Mouse (Mus musculus): ENCODE results near the gene Noct. TPM values are rescaled to one million over a fixed set of nuclear protein-coding genes. Genes with fewer than 3 reads are reported as not detected.
A peak's percentile ranks its signal among the peaks of the same experiment; 100 is the strongest.

The Noct gene
- polyA plus RNA-seq, 1 experiment from 2014 or later: 7.0 TPM

DNA sequence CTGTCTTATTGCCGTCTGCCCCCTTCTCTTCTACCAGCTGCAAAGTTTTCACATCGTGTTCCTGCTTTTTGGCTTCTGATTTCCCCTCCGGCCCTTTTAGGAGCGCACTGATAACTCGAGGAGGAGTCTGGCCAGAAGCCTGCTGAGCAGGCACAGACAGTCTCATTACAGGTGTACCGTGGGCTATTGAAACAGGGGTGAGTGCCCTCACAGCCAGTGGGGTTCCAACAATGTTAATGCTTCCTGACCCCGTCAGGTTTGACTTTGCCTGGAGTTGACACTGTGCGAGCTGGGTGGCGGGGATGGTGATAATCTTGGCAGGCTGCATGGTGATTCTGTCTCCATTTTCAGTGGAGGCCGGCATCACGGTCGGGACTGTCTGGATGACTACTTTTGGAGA is 32.2 kb downstream of the Noct start:
- 90% methylated on average over 12 of the region's 12 CpGs for WGBS
- no peaks in the 10 kb centered on the region for H3K27me3 ChIP-seq (replicated peaks; ENCODE audit: control insufficient read depth, insufficient read depth, low read length)
- H3K27ac ChIP-seq (ENCODE audit: low read depth): no peak overlapping the region
- peaks cover 85% of the 10 kb centered on the region for H3K36me3 ChIP-seq (ENCODE audit: control insufficient read depth, insufficient read depth, low read length)
- no peak overlapping the region for H3K9ac ChIP-seq (ENCODE audit: low read length)
- H3K4me3 ChIP-seq (ENCODE audit: low read depth, low read length): no peak overlapping the region
- H3K4me1 ChIP-seq (replicated peaks; ENCODE audit: control insufficient read depth, insufficient read depth, low read length): no peaks in the 10 kb centered on the region
- ATAC-seq (replicated peaks; ENCODE audit: low FRiP score, low TSS enrichment, low read depth) (no peak), DNase-seq (ENCODE audit: low spot score) (peak; percentile 24)
- H3K9me3 ChIP-seq (ENCODE audit: control insufficient read depth, low read length): no peaks in the 10 kb centered on the region
- no peak overlapping the region for H3K4me2 ChIP-seq (ENCODE audit: low read length)

GRCm38 (mm10) chr3:51258070-51258469 is 33.8 kb downstream of the Noct start:
- Histone ChIP-seq H3K4me1 (replicated peaks; ENCODE audit: control insufficient read depth, insufficient read depth, low read length) (no peaks in the 10 kb centered on the region), H3K9ac (ENCODE audit: low read length) (no peak overlapping the region), H3K4me3 (ENCODE audit: low read depth, low read length) (no peak overlapping the region), H3K9me3 (ENCODE audit: control insufficient read depth, low read length) (no peaks in the 10 kb centered on the region), H3K27me3 (replicated peaks; ENCODE audit: control insufficient read depth, insufficient read depth, low read length) (no peaks in the 10 kb centered on the region), H3K27ac (ENCODE audit: low read depth) (no peak overlapping the region), H3K36me3 (ENCODE audit: control insufficient read depth, insufficient read depth, low read length) (peaks cover 95% of the 10 kb centered on the region), H3K4me2 (ENCODE audit: low read length) (no peak overlapping the region)
- 95% methylated on average over 5 of the region's 5 CpGs for WGBS
- ATAC-seq (replicated peaks; ENCODE audit: low FRiP score, low TSS enrichment, low read depth): no peak
- no peak for DNase-seq (ENCODE audit: low spot score)

GRCm38 (mm10) chr3:51262942-51263341 is 38.7 kb downstream of the Noct start:
- no peaks in the 10 kb centered on the region for H3K27me3 ChIP-seq (replicated peaks; ENCODE audit: control insufficient read depth, insufficient read depth, low read length)
- DNase-seq (ENCODE audit: low spot score) (no peak), ATAC-seq (replicated peaks; ENCODE audit: low FRiP score, low TSS enrichment, low read depth) (no peak)
- no peak overlapping the region for H3K9ac ChIP-seq (ENCODE audit: low read length)
- WGBS: 69% methylated on average over 8 of the region's 8 CpGs
- no peak overlapping the region for H3K4me2 ChIP-seq (ENCODE audit: low read length)
- H3K4me1 ChIP-seq (replicated peaks; ENCODE audit: control insufficient read depth, insufficient read depth, low read length): no peaks in the 10 kb centered on the region
- H3K4me3 ChIP-seq (ENCODE audit: low read depth, low read length): no peak overlapping the region
- no peak overlapping the region for H3K27ac ChIP-seq (ENCODE audit: low read depth)
- no peaks in the 10 kb centered on the region for H3K9me3 ChIP-seq (ENCODE audit: control insufficient read depth, low read length)
- peaks cover 82% of the 10 kb centered on the region for H3K36me3 ChIP-seq (ENCODE audit: control insufficient read depth, insufficient read depth, low read length)

- ATAC-seq (replicated peaks; ENCODE audit: low FRiP score, low TSS enrichment, low read depth): no peak
- no peaks in the 10 kb centered on the region for H3K9me3 ChIP-seq (ENCODE audit: control insufficient read depth, low read length)
- H3K4me3 ChIP-seq (ENCODE audit: low read depth, low read length): no peak overlapping the region
- 66% methylated on average over 12 of the region's 12 CpGs for WGBS
- DNase-seq (ENCODE audit: low spot score): no peak
- no peak overlapping the region for H3K4me2 ChIP-seq (ENCODE audit: low read length)
- peaks cover 31% of the 10 kb centered on the region for H3K36me3 ChIP-seq (ENCODE audit: control insufficient read depth, insufficient read depth, low read length)
- peak overlapping the region; percentile 67 for H3K27ac ChIP-seq (ENCODE audit: low read depth)
- no peaks in the 10 kb centered on the region for H3K27me3 ChIP-seq (replicated peaks; ENCODE audit: control insufficient read depth, insufficient read depth, low read length)
- H3K9ac ChIP-seq (ENCODE audit: low read length): no peak overlapping the region
- no peaks in the 10 kb centered on the region; the same call in 1 of the 2 replicates for H3K4me1 ChIP-seq (replicated peaks; ENCODE audit: control insufficient read depth, insufficient read depth, low read length)
These were observed 44.2 kb downstream of the Noct start for GRCm38 (mm10) chr3:51268434-51268833.

DNA sequence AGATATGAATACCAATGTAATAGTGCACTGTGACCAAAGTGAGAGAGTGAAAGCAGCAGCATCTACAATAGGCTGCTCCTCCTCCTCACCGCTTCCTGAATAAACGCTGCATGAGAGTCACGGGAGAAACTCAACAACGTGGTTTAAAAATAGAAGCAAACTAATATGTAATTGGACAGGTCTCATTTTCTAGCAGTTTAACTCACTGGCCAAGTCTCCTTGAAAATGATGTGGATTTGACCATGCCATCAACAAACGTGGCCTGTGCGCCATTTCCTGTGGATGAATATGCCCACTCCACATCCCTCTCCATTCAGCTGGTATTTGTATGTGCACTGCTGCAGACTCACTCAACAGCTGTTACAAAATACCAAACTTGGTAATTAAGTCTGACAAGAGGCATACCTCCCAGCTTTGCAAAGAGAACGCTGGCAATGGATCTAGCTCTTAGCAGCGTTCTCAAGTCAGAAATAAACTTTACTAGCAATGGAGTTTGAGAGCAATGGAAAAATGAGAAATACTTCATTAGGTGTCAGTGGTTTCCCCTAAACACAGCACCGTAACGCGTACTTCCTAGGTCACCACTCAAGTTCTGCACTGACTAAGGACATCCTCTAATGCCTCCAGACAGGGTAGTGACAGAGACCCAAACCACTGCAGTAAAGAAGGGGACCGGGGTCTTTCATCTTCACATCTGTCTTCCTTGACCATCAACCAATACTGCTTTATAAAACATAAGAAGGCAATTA is 46.0 kb downstream of the Noct start:
- 0 out of 2 replicates have a peak overlapping the region, but pooled peaks have one; percentile 33 for H3K27ac ChIP-seq (ENCODE audit: low read depth)
- no peak overlapping the region for H3K9ac ChIP-seq (ENCODE audit: low read length)
- WGBS: 62% methylated on average over 12 of the region's 12 CpGs
- DNase-seq (ENCODE audit: low spot score) (peak; percentile 45), ATAC-seq (replicated peaks; ENCODE audit: low FRiP score, low TSS enrichment, low read depth) (no peak)
- H3K9me3 ChIP-seq (ENCODE audit: control insufficient read depth, low read length): no peaks in the 10 kb centered on the region
- H3K4me1 ChIP-seq (replicated peaks; ENCODE audit: control insufficient read depth, insufficient read depth, low read length): peaks cover 5% of the 10 kb centered on the region
- no peak overlapping the region for H3K4me2 ChIP-seq (ENCODE audit: low read length)
- H3K36me3 ChIP-seq (ENCODE audit: control insufficient read depth, insufficient read depth, low read length): peaks cover 13% of the 10 kb centered on the region; the same call in 1 of the 2 replicates
- no peaks in the 10 kb centered on the region for H3K27me3 ChIP-seq (replicated peaks; ENCODE audit: control insufficient read depth, insufficient read depth, low read length)
- no peak overlapping the region for H3K4me3 ChIP-seq (ENCODE audit: low read depth, low read length)

DNA sequence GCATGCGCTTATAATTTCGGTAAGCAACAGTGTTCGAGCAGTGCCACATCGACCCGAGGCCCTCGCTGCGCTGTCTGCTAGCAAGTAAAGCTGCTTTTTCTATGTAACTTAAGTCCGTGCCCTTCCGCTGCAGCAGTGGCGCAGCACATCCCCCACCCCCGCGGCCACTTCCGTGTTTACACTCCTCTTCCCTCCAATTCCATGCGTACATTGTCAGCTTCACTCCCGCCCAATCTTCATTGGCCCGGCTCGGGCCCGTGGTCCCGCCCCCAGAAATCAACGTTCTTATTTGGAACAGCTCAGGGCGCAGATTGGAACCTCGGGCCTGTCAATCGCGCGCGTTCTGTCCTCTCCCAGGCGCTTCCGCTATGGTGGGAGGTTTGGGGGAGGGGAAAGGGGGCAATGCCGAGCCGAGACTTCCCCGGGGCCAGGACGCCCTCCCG is 51.7 kb downstream of the Noct start:
- H3K9ac ChIP-seq (ENCODE audit: low read length): peak overlapping the region; percentile 96
- H3K27ac ChIP-seq (ENCODE audit: low read depth): peak overlapping the region; percentile 99
- H3K9me3 ChIP-seq (ENCODE audit: control insufficient read depth, low read length): no peaks in the 10 kb centered on the region
- H3K4me2 ChIP-seq (ENCODE audit: low read length): peak overlapping the region; percentile 79
- H3K4me3 ChIP-seq (ENCODE audit: low read depth, low read length): peak overlapping the region; percentile 92
- peak; percentile 95 for DNase-seq (ENCODE audit: low spot score)
- H3K27me3 ChIP-seq (replicated peaks; ENCODE audit: control insufficient read depth, insufficient read depth, low read length): no peaks in the 10 kb centered on the region
- 0% methylated on average over 33 of the region's 33 CpGs for WGBS
- ATAC-seq (replicated peaks; ENCODE audit: low FRiP score, low TSS enrichment, low read depth): peak; percentile 96
- H3K4me1 ChIP-seq (replicated peaks; ENCODE audit: control insufficient read depth, insufficient read depth, low read length): peaks cover 12% of the 10 kb centered on the region
- H3K36me3 ChIP-seq (ENCODE audit: control insufficient read depth, insufficient read depth, low read length): no peaks in the 10 kb centered on the region

DNA sequence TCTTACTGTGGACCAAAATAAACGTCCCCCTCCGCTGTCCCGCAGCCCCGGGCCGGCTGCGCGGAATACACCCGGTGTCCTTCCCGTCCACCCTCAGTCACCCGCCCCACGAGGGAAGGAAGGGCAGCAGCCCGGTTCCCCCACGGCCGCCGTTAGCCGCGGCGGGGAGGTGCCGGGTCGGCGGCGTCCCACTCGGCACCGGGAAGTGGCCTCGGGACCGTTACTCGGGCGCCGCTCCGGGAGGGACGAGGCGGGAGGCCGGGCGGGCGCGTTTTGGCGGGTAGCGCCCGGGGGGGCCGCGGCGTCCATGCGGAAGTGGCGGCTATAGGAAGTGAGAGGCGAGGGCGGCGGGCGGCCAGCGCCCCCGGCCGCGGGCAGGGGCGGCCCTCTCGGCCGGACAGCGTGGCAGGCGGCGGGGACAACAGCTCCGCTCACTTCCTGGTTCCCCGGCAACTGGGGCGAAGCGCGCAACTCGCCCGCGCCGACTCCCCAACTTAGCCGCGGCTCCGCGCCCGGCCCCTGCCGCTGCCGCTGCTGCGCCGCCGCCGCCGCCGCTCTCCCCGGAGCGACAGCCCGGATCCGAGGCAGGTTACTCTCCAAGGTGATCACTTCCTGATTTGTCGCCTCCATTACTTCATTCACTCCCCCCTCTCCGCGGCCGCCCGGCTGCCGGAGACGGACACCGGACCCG is 52.3 kb downstream of the Noct start:
- peak overlapping the region; percentile 96 for H3K9ac ChIP-seq (ENCODE audit: low read length)
- ATAC-seq (replicated peaks; ENCODE audit: low FRiP score, low TSS enrichment, low read depth) (peak; percentile 63), DNase-seq (ENCODE audit: low spot score) (no peak)
- peak overlapping the region; percentile 92 for H3K4me3 ChIP-seq (ENCODE audit: low read depth, low read length)
- H3K9me3 ChIP-seq (ENCODE audit: control insufficient read depth, low read length): no peaks in the 10 kb centered on the region
- H3K4me2 ChIP-seq (ENCODE audit: low read length): peak overlapping the region; percentile 79
- under 1% methylated on average over 71 of the region's 93 CpGs for WGBS
- H3K27me3 ChIP-seq (replicated peaks; ENCODE audit: control insufficient read depth, insufficient read depth, low read length): no peaks in the 10 kb centered on the region
- H3K4me1 ChIP-seq (replicated peaks; ENCODE audit: control insufficient read depth, insufficient read depth, low read length): peaks cover 12% of the 10 kb centered on the region
- peak overlapping the region; percentile 99 for H3K27ac ChIP-seq (ENCODE audit: low read depth)
- H3K36me3 ChIP-seq (ENCODE audit: control insufficient read depth, insufficient read depth, low read length): no peaks in the 10 kb centered on the region

DNA sequence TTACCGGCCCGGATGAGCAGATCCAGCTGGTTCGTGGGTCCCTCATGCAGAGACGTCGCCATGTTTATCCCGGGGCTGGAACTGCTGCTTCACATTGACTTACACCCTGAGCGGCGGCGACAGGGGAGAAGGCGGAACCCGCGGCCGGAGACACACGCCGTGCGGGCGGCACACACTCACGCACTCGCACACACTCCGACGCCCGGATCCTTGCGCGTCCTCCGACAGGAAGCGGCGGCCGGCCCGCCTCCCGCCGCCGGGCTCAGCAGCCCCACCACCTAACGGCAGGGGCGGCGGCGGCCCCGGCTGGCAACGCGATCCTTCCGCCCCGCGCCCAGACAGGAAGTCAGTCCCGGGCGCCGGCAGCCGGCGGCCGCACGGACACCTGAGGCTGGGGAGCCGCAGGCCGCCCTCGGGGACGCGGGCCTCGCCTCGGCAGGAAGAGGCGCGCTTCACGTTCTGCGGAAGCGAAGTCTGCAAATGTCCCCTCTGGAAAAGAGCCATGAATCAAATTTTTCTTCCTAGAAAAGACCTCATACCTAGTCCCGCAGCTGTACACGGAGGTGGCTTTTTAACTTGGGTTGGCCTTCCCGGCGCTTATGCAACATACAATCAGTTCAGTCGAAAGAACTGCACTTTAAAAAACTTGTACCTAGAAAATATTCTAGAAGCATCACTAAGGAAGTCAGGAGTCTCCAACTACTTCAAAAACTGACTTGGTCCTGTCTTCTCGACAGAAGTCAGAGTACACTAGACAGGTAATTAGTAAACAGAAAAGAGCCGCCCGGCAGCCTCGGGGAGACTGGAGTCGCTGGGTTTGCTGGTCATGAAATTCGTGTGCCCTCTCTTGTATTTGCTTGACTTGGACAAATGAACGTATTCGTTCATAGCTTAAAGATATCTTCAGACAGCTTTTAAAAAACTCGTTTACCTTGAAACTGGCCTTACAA is 53.2 kb downstream of the Noct start:
- peak overlapping the region; percentile 92 for H3K4me3 ChIP-seq (ENCODE audit: low read depth, low read length)
- H3K4me1 ChIP-seq (replicated peaks; ENCODE audit: control insufficient read depth, insufficient read depth, low read length): peaks cover 12% of the 10 kb centered on the region
- H3K9me3 ChIP-seq (ENCODE audit: control insufficient read depth, low read length): no peaks in the 10 kb centered on the region
- peak overlapping the region; percentile 96 for H3K9ac ChIP-seq (ENCODE audit: low read length)
- DNase-seq (ENCODE audit: low spot score): peak; percentile 93
- no peaks in the 10 kb centered on the region for H3K36me3 ChIP-seq (ENCODE audit: control insufficient read depth, insufficient read depth, low read length)
- peak overlapping the region; percentile 99 for H3K27ac ChIP-seq (ENCODE audit: low read depth)
- peak overlapping the region; percentile 79 for H3K4me2 ChIP-seq (ENCODE audit: low read length)
- under 1% methylated on average over 75 of the region's 75 CpGs for WGBS
- peak; percentile 68 for ATAC-seq (replicated peaks; ENCODE audit: low FRiP score, low TSS enrichment, low read depth)
- no peaks in the 10 kb centered on the region for H3K27me3 ChIP-seq (replicated peaks; ENCODE audit: control insufficient read depth, insufficient read depth, low read length)

Data from intestine, embryonic 14.5 days (tissue).